Mouse (Mus musculus): ENCODE results near the gene Dcst2. TPM values are rescaled to one million over a fixed set of nuclear protein-coding genes. Genes with fewer than 3 reads are reported as not detected.

Dcst2 gene
- polyA plus RNA-seq, 1 experiment from 2014 or later = 0.23 TPM

DNA sequence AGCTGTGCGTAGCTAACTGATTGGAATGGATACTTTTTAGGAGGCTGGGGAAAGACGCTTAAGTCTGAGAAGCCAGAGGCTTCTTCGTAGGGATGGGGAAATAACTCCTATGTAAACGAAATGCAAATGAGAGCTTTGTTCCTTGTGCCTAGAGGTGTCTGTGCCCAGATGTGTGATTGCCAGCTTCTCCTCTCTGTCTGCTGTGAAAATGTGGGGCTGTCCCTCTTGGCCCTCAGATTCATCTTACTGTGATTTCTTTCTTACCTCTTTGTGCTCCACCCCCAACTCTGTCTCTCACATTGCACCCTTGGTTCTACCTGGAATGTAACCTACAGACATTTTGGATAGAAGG lies 34.9 kb downstream of the Dcst2 start:
- peak overlapping the region; percentile 55 for H3K4me3 ChIP-seq (ENCODE audit: low read depth, low read length)
- H3K27me3 ChIP-seq (ENCODE audit: control insufficient read depth, insufficient read depth, low read length) = peaks cover 6% of the 10 kb centered on the region; the same call in 1 of the 2 replicates
- 0% methylated on average over 4 of the region's 4 CpGs for WGBS
- no peaks in the 10 kb centered on the region for H3K9me3 ChIP-seq (ENCODE audit: control insufficient read depth, low read length)
- DNase-seq (ENCODE audit: low spot score) (peak; percentile 32), ATAC-seq (ENCODE audit: insufficient number of reproducible peaks, low FRiP score, low TSS enrichment, low read depth) (no peak)
- H3K4me1 ChIP-seq (ENCODE audit: control insufficient read depth, insufficient read depth, low read length) = peaks cover 28% of the 10 kb centered on the region
- no peaks in the 10 kb centered on the region for H3K36me3 ChIP-seq (ENCODE audit: control insufficient read depth, insufficient read depth, low read length)
- peak overlapping the region; percentile 65 for H3K9ac ChIP-seq (ENCODE audit: low read length)
- H3K4me2 ChIP-seq (ENCODE audit: low read depth, severe bottlenecking) = peak overlapping the region; percentile 99
- H3K27ac ChIP-seq (replicated peaks; ENCODE audit: low read depth, low read length) = no peak overlapping the region

DNA sequence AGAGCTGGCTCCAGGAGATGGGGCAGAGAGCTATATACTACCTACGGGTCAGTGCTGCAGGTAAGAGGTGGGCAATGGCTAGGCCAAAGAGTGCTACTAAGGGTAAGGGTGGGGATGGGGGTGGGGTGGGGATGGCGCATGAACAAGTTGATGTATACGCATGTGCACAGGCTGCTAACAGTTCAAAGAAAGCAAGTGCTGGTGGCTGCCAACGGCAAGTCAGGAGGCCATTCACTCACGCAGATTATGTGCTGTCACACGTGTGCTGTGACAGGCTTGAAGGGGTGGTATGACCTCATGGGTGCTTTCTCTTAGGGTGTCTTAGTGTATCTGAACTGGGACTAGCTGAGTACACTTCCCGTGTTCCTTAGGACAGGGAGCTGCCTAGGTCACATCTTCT lies 39.6 kb downstream of the Dcst2 start:
- H3K27me3 ChIP-seq (ENCODE audit: control insufficient read depth, insufficient read depth, low read length) = no peaks in the 10 kb centered on the region
- DNase-seq (ENCODE audit: low spot score) (no peak), ATAC-seq (ENCODE audit: insufficient number of reproducible peaks, low FRiP score, low TSS enrichment, low read depth) (no peak)
- no peak overlapping the region for H3K27ac ChIP-seq (replicated peaks; ENCODE audit: low read depth, low read length)
- H3K9ac ChIP-seq (ENCODE audit: low read length) = no peak overlapping the region
- H3K36me3 ChIP-seq (ENCODE audit: control insufficient read depth, insufficient read depth, low read length) = peaks cover 2% of the 10 kb centered on the region
- WGBS = 87% methylated on average over 7 of the region's 7 CpGs
- H3K4me3 ChIP-seq (ENCODE audit: low read depth, low read length) = no peak overlapping the region
- H3K4me2 ChIP-seq (ENCODE audit: low read depth, severe bottlenecking) = no peak overlapping the region
- H3K9me3 ChIP-seq (ENCODE audit: control insufficient read depth, low read length) = no peaks in the 10 kb centered on the region
- 0 out of 2 replicates have a peak, but pooled peaks cover 2% of the 10 kb centered on the region for H3K4me1 ChIP-seq (ENCODE audit: control insufficient read depth, insufficient read depth, low read length)

DNA sequence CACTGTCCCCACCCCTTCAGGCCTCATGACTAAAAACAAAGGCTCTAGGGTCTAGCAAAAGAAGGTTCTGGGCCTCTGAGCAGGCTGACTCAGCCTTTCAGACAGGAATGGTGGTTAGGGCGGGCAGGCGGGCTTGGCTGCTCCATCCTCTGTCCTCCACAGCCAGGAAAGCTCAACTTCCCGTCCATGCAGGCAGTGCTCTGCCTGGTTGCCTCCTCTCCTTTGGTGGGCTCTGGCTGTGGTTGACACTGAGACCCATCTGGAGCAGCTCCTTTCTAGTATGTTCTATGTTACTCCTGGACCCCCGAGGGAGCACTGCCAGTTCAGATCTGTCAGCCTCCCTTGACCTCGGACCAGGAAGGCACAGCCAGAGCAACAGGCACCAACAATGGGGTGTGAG lies 40.9 kb downstream of the Dcst2 start, which contains the start of gene Lenep:
Gene Lenep, minus strand, starts transcription at position 101 of the 400 bp plus-strand sequence.
- no peak within 1 kb of the TSS for H3K27ac ChIP-seq (replicated peaks; ENCODE audit: low read depth, low read length)
- H3K27me3 ChIP-seq (ENCODE audit: control insufficient read depth, insufficient read depth, low read length) = no peaks in the 10 kb centered on the region
- WGBS = 82% methylated on average over 5 of the region's 5 CpGs
- H3K9ac ChIP-seq (ENCODE audit: low read length) = no peak within 1 kb of the TSS
- no peak for DNase-seq (ENCODE audit: low spot score)
- no peaks in the 10 kb centered on the region for H3K9me3 ChIP-seq (ENCODE audit: control insufficient read depth, low read length)
- no peak within 1 kb of the TSS for H3K4me3 ChIP-seq (ENCODE audit: low read depth, low read length)
- no peak within 1 kb of the TSS for H3K4me2 ChIP-seq (ENCODE audit: low read depth, severe bottlenecking)
- H3K36me3 ChIP-seq (ENCODE audit: control insufficient read depth, insufficient read depth, low read length) = peaks cover 2% of the 10 kb centered on the region
- no peaks in the 10 kb centered on the region for H3K4me1 ChIP-seq (ENCODE audit: control insufficient read depth, insufficient read depth, low read length)
- ATAC-seq (ENCODE audit: insufficient number of reproducible peaks, low FRiP score, low TSS enrichment, low read depth) = no peak

DNA sequence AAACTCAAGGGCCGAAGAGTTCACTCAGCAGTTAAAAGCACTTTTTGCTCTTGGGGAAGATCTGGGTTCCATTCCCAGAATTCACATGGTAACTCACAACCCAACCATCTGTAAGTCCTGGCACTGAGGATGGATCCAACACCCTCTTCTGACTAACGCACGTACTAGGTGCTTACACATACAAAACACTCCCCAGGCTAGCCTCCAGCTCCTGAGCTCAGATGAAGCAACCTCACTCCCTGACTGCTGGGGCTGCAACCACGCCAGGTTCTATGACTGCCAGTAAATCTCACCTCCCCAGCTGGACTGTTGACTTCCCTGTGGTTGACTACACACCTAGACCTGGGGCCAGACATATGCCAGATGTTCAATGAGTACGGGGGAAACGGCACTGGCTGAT lies 45.1 kb downstream of the Dcst2 start:
- ATAC-seq (ENCODE audit: insufficient number of reproducible peaks, low FRiP score, low TSS enrichment, low read depth) = no peak
- peaks cover 1% of the 10 kb centered on the region for H3K36me3 ChIP-seq (ENCODE audit: control insufficient read depth, insufficient read depth, low read length)
- 87% methylated on average over 6 of the region's 6 CpGs for WGBS
- no peak overlapping the region for H3K27ac ChIP-seq (replicated peaks; ENCODE audit: low read depth, low read length)
- no peaks in the 10 kb centered on the region for H3K9me3 ChIP-seq (ENCODE audit: control insufficient read depth, low read length)
- peaks cover 5% of the 10 kb centered on the region; the same call in 1 of the 2 replicates for H3K4me1 ChIP-seq (ENCODE audit: control insufficient read depth, insufficient read depth, low read length)
- no peak overlapping the region for H3K4me2 ChIP-seq (ENCODE audit: low read depth, severe bottlenecking)
- no peak for DNase-seq (ENCODE audit: low spot score)
- no peak overlapping the region for H3K4me3 ChIP-seq (ENCODE audit: low read depth, low read length)
- H3K9ac ChIP-seq (ENCODE audit: low read length) = no peak overlapping the region
- no peaks in the 10 kb centered on the region for H3K27me3 ChIP-seq (ENCODE audit: control insufficient read depth, insufficient read depth, low read length)

DNA sequence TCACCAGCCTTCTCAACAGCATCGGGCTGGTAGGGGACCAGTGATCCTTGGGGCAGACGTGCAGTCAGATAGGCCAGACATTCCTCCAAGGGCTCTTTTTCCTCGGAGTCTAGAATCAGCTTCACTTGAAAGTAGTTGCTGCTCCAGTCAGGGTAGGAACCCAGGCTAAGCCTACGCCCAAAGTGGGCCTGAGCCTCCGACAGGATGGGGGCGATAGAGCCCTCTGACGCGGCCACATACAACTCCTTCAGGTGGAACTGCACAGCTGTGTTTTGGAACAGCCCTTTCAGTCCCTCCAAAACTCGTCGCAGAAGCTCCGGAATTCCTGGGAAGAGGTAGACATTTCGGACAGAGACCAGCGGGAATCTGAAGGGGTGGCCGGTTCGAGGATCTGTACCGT lies 46.7 kb downstream of the Dcst2 start:
- H3K36me3 ChIP-seq (ENCODE audit: control insufficient read depth, insufficient read depth, low read length) = no peaks in the 10 kb centered on the region; the same call in 1 of the 2 replicates
- no peak for DNase-seq (ENCODE audit: low spot score)
- H3K4me1 ChIP-seq (ENCODE audit: control insufficient read depth, insufficient read depth, low read length) = peaks cover 5% of the 10 kb centered on the region; the same call in 1 of the 2 replicates
- H3K4me3 ChIP-seq (ENCODE audit: low read depth, low read length) = no peak overlapping the region
- 59% methylated on average over 16 of the region's 16 CpGs for WGBS
- no peaks in the 10 kb centered on the region for H3K27me3 ChIP-seq (ENCODE audit: control insufficient read depth, insufficient read depth, low read length)
- H3K9ac ChIP-seq (ENCODE audit: low read length) = no peak overlapping the region
- H3K27ac ChIP-seq (replicated peaks; ENCODE audit: low read depth, low read length) = no peak overlapping the region
- ATAC-seq (ENCODE audit: insufficient number of reproducible peaks, low FRiP score, low TSS enrichment, low read depth) = no peak
- H3K4me2 ChIP-seq (ENCODE audit: low read depth, severe bottlenecking) = no peak overlapping the region
- no peaks in the 10 kb centered on the region for H3K9me3 ChIP-seq (ENCODE audit: control insufficient read depth, low read length)

DNA sequence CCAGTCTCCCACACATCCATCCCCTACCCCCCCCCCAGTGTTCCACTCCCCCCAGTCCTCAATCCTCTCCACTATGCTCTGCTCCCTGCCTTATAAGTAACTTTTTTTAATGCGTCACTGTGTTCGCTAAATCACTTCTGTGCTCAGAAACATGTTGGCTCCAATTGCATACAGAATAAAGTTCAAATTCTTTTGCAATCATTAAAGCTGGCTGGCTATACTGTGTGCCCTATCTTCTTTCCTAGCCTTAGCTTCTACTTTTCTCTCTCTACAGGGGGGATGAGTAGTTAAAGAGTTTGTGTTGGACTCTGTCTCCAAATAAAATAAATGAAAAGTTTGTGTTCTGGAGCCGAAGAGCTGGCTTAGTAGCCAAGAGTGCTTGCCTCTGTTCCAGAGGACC lies 47.9 kb downstream of the Dcst2 start:
- Histone ChIP-seq H3K4me3 (ENCODE audit: low read depth, low read length) (no peak overlapping the region), H3K9me3 (ENCODE audit: control insufficient read depth, low read length) (no peaks in the 10 kb centered on the region), H3K27me3 (ENCODE audit: control insufficient read depth, insufficient read depth, low read length) (no peaks in the 10 kb centered on the region), H3K4me1 (ENCODE audit: control insufficient read depth, insufficient read depth, low read length) (peaks cover 5% of the 10 kb centered on the region; the same call in 1 of the 2 replicates), H3K36me3 (ENCODE audit: control insufficient read depth, insufficient read depth, low read length) (peaks cover 5% of the 10 kb centered on the region), H3K27ac (replicated peaks; ENCODE audit: low read depth, low read length) (no peak overlapping the region), H3K4me2 (ENCODE audit: low read depth, severe bottlenecking) (no peak overlapping the region), H3K9ac (ENCODE audit: low read length) (no peak overlapping the region)
- no peak for ATAC-seq (ENCODE audit: insufficient number of reproducible peaks, low FRiP score, low TSS enrichment, low read depth)
- DNase-seq (ENCODE audit: low spot score) = no peak
- 88% methylated on average over 3 of the region's 3 CpGs for WGBS

DNA sequence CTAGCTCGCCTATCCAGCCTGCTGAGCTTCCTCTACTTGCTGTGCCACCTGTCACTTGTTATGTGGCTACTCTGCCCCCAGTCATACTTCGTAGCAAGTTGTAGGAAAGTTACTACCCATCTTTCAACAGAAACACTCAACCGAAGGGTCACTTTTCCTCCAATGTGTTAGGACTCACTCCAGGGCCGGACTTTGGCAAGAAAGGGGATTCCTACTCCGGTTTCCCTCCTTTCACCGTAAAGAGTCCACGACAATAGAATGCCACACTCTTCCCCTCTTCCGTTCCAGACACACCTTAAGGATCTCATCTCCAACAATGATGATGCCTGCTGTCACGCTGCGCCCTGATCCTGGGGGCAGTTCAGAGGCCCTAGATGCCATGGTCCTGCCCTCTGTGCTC lies 49.1 kb downstream of the Dcst2 start:
- Histone ChIP-seq H3K27me3 (ENCODE audit: control insufficient read depth, insufficient read depth, low read length) (no peaks in the 10 kb centered on the region), H3K9ac (ENCODE audit: low read length) (peak overlapping the region; percentile 47), H3K4me1 (ENCODE audit: control insufficient read depth, insufficient read depth, low read length) (peaks cover 5% of the 10 kb centered on the region; the same call in 1 of the 2 replicates), H3K27ac (replicated peaks; ENCODE audit: low read depth, low read length) (no peak overlapping the region), H3K4me3 (ENCODE audit: low read depth, low read length) (peak overlapping the region; percentile 46), H3K36me3 (ENCODE audit: control insufficient read depth, insufficient read depth, low read length) (peaks cover 13% of the 10 kb centered on the region), H3K9me3 (ENCODE audit: control insufficient read depth, low read length) (no peaks in the 10 kb centered on the region), H3K4me2 (ENCODE audit: low read depth, severe bottlenecking) (peak overlapping the region; percentile 57)
- ATAC-seq (ENCODE audit: insufficient number of reproducible peaks, low FRiP score, low TSS enrichment, low read depth) = no peak
- WGBS = 79% methylated on average over 10 of the region's 10 CpGs
- no peak for DNase-seq (ENCODE audit: low spot score)

DNA sequence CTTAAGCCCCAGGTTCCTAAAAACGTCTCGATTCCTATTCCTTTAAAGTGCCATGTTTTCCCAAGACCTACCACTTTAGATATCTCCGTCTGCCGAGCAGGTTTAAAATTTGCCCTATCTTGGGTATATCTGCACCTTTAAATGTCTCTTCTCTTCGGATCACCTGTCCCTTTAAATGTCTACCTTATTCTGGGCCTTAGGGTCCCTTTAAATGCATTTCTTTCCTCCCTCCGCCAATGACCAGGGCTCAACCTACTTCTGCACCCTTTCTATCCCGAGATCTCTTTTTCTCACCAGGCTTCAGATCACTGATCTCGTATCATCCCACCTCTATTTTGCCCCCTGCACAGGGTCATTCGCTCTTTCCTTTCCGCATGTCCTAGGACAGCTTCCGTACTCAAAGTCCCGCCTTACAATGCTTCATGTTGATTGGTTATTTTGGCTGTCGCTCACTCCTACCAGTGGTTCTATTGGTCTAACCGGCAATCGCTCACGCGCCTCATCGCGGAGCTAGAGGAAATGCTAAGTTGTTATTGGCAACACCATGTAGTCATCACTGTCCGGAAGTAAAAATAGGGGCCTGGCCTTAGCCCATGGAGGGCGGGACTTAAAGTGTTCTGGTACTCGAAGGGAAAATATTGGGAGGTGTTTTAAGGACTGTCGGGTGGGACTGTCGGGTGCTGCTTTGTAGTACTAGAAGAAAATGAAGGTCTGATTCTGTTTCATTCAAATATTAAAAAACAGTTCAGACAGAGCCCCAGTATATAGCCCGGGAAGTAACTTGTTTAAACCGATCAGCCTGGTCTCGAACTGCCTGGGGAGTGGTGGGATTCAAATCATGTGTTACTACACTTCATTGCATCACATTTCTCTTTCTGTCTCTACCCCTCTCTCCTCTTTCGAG lies 50.0 kb downstream of the Dcst2 start, which contains the start of gene Flad1:
Gene Flad1, minus strand, starts transcription at position 381 of the 904 bp plus-strand sequence.
- H3K27ac ChIP-seq (replicated peaks; ENCODE audit: low read depth, low read length) = no peak within 1 kb of the TSS
- ATAC-seq (ENCODE audit: insufficient number of reproducible peaks, low FRiP score, low TSS enrichment, low read depth) (peak; percentile 96), DNase-seq (ENCODE audit: low spot score) (peak; percentile 99)
- peak within 1 kb of the TSS; percentile 53 for H3K9ac ChIP-seq (ENCODE audit: low read length)
- H3K36me3 ChIP-seq (ENCODE audit: control insufficient read depth, insufficient read depth, low read length) = peaks cover 20% of the 10 kb centered on the region
- H3K4me1 ChIP-seq (ENCODE audit: control insufficient read depth, insufficient read depth, low read length) = peaks cover 11% of the 10 kb centered on the region
- 6% methylated on average over 28 of the region's 28 CpGs for WGBS
- no peaks in the 10 kb centered on the region for H3K27me3 ChIP-seq (ENCODE audit: control insufficient read depth, insufficient read depth, low read length)
- H3K4me2 ChIP-seq (ENCODE audit: low read depth, severe bottlenecking) = peak within 1 kb of the TSS; percentile 57
- no peaks in the 10 kb centered on the region for H3K9me3 ChIP-seq (ENCODE audit: control insufficient read depth, low read length)
- peak within 1 kb of the TSS; percentile 46 for H3K4me3 ChIP-seq (ENCODE audit: low read depth, low read length)

Data from limb, embryonic 11.5 days (tissue).